Mouse (Mus musculus): ENCODE results near the gene Zfpm1.

DNA sequence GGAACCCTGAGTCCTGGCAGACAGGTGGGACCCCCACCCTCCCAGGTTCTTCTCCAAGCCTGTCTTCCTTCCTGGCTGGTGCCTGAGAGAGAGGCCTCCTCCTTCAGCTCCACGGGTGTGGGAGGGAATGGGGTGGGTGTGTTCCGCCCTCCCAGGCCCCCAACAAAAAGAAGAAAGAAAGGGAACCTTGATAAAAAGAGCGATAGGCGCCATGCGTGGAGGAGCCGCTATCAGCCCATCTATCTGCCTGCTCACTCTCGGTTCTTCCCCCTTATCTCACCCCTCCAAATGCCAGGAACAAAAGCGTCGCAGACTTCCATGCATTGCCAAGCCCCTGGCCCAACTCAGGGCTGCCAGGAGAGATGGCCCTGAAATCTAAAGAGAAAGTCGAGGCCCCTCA is 11.5 kb downstream of the Zfpm1 start:
- TF ChIP-seq CTCF (IDR thresholded peaks at IDR 0.05; ENCODE audit: low read depth) (no peak), EP300 (IDR thresholded peaks at IDR 0.05; ENCODE audit: low read depth) (no peak; the same call in 1 of the 2 replicates)
